Mouse (Mus musculus) lung, postnatal 0 days (tissue): ENCODE results near the gene Tmem115.
A peak's percentile ranks its signal among the peaks of the same experiment; 100 is the strongest.

Source experiments
- CTCF ChIP-seq: IDR thresholded peaks from 2 replicates; pipeline ENCODE4 v1.5.1; 2016; ENCODE audit warnings: antibody characterized with exemption, mild to moderate bottlenecking
- EP300 ChIP-seq: IDR thresholded peaks from 2 replicates; pipeline ENCODE4 v1.6.1; 2016; ENCODE audit warnings: antibody characterized with exemption, mild to moderate bottlenecking, control low read depth

GRCm38 (mm10) chr9:107566855-107567254, 33.1 kb downstream of the Tmem115 start:
- peak; percentile 50 for TF ChIP-seq CTCF
- TF ChIP-seq EP300 = peak; percentile 97
